Mouse (Mus musculus): ENCODE data around the gene Phlpp1. TPM values are rescaled to one million over a fixed set of nuclear protein-coding genes. Genes with fewer than 3 reads are reported as not detected.

The Phlpp1 gene
- 10 to 100 TPM in 1 of 2 experiments, 1 to 10 TPM in 1; 3.2 to 19.7 TPM for polyA plus RNA-seq (2017; shearing (Covaris generic))

GRCm38 (mm10) chr1:106171241-106172220 is at the start of gene Phlpp1:
Gene Phlpp1 (plus strand): TSS chr1:106171752.

Other genes with a start within 250 kb of the Phlpp1 start
- gene Zcchc2, start 181.3 kb upstream of the Phlpp1 start, polyA plus RNA-seq (2017; shearing (Covaris generic)) = 10 to 100 TPM; 13.5 to 21.6 TPM